Mouse (Mus musculus) testis, postnatal 14 days (tissue): Measurements from ENCODE around the gene Isg20l2.
A peak's percentile ranks its signal among the peaks of the same experiment; 100 is the strongest.

Experiments
- DNase-seq: peaks from one replicate; pipeline ENCODE4 v3.0.0; 2021; ENCODE audit warnings: low spot score

Isg20l2 gene

DNA sequence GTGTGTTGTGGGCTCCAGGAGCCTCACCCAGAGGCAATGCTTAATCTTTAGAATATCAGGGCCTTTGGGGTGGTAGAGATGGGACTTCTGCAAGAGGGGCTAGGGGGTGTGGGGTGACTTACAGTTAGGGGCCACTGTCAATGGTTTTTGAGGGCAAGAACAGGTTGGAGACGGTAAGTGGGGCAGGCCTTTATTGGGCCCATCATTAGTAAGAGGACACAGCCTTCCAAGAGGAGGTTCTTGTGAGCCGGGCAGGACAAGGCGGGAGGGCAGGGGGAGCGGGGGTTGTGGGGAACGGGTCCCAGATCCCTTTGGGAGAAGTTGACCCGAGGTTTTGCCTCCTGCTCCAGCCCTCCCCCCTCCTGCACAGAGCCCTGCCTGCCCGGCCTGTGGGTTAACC, 16.6 kb upstream of the Isg20l2 start:
- DNase-seq, result no peak

- DNase-seq, result no peak
Observed at GRCm38 (mm10) chr3:87913891-87914290, 16.2 kb upstream of the Isg20l2 start.

- no peak for DNase-seq
Observed at GRCm38 (mm10) chr3:87916990-87917389, 13.1 kb upstream of the Isg20l2 start.

DNA sequence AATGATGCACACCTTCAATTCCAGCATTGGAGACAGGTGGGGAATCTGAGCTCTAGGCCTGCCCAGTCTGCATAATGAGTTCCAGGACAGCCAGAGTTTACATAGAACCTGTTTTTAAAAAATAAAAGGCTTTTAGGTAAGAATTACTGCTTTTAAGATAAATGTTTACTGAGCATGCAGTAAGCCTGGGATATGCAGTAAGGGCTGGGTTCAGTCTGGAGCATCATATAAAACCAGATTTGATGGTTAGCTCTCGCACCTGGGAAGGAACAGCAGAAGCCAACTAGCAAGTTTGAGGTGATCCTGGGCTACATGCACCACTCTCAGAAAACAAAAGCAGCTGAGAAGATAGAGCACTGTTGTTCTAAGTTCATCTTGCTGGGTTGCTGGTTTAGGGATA, 11.6 kb upstream of the Isg20l2 start:
- no peak for DNase-seq

DNA sequence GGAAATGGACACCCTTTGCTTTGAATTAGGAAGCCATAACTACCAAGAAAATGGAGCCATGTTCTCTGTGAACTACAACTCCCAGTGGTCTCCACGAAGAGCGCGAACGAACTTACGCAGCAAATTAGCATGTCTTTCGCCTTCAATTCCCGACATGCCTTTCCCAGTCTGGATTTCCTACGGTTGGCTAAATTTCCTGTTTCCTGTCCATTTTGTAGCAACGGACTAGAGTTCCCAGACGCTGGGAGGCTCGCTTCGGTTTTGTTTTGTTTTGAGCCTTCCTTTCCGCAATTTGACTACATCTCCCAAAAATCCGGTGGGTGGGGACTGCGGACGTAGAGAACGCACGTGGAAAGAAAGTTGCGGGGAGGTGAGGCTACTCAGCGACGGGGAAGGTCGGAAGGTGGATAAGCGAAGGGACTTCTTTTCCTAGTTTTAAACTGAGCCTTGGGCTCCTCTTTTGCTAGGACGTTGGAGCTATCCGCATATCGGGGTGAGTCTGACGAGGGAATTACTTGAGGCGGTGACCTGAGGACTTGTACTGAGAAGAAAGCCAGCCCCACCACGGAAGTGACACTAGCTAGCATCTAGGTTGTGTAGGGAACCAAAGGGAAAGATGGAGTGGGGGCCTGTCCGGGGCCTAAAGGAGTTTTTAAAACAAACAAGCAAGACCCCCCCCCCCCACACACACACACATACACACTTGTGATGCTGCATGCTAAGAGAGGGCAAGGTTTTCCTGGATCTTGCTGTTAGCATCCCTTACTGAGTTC, 10.6 kb upstream of the Isg20l2 start, which contains the start of gene Mrpl24:
Mrpl24 (plus strand) TSS at position 171 of the 773 bp plus-strand sequence.
- DNase-seq, result peak; percentile 87

GRCm38 (mm10) chr3:87920270-87920943, 9.7 kb upstream of the Isg20l2 start:
- no peak for DNase-seq

DNA sequence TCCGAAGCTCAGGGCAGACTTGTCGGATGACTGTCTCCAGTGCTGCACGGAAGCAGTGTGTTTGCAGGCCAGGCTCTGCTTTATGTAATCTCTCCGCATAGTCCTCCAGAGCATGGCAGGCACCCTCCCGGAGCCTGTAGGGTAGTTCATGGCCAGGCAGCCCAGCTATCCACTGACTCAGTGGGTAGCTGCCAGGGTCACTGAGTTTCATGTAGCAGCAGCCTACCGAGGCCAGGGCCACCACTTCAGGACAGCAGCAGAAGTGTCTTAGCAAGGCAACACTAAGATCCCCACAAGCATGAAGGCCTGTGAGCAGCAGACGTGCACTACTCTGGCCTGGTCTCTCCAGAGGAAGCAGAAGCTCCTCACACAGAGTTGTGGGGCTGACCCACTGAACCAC, 5.1 kb upstream of the Isg20l2 start:
- no peak for DNase-seq

- no peak for DNase-seq
Observed at GRCm38 (mm10) chr3:87927452-87927851, 2.7 kb upstream of the Isg20l2 start.

GRCm38 (mm10) chr3:87929341-87930077, 605 bp upstream of the Isg20l2 start:
- no peak for DNase-seq

GRCm38 (mm10) chr3:87934026-87934425, 3.9 kb downstream of the Isg20l2 start:
- no peak for DNase-seq

- no peak for DNase-seq
Observed at GRCm38 (mm10) chr3:87934501-87934900, 4.4 kb downstream of the Isg20l2 start.

GRCm38 (mm10) chr3:87935201-87935600, 5.1 kb downstream of the Isg20l2 start:
- no peak for DNase-seq

GRCm38 (mm10) chr3:87935776-87936175, 5.7 kb downstream of the Isg20l2 start:
- no peak for DNase-seq

DNA sequence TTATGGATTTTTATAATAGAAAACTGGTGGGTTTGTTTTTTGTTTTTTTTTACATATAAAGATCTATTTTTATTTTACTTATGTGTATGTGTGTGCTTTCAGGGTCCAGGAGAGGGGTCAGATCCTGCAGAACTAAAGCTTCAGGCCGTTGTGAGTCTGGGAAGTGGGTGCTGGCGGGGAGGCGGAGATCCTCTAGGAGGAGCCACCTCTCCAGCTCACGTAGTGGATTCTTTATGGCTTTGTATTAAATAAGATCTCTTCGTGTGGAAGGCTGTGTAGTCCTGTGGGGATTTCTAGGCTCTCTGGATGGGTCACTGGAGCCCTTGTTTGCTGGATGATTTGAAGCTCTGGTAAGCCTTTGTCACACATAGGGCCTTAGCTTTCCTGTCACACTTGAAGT, 10.5 kb downstream of the Isg20l2 start:
- DNase-seq, result no peak

- no peak for DNase-seq
Observed at GRCm38 (mm10) chr3:87942471-87942870, 12.4 kb downstream of the Isg20l2 start.

GRCm38 (mm10) chr3:87943586-87943985, 13.5 kb downstream of the Isg20l2 start:
- no peak for DNase-seq

- DNase-seq, result no peak
Observed at GRCm38 (mm10) chr3:87944838-87945600, 14.9 kb downstream of the Isg20l2 start.

DNA sequence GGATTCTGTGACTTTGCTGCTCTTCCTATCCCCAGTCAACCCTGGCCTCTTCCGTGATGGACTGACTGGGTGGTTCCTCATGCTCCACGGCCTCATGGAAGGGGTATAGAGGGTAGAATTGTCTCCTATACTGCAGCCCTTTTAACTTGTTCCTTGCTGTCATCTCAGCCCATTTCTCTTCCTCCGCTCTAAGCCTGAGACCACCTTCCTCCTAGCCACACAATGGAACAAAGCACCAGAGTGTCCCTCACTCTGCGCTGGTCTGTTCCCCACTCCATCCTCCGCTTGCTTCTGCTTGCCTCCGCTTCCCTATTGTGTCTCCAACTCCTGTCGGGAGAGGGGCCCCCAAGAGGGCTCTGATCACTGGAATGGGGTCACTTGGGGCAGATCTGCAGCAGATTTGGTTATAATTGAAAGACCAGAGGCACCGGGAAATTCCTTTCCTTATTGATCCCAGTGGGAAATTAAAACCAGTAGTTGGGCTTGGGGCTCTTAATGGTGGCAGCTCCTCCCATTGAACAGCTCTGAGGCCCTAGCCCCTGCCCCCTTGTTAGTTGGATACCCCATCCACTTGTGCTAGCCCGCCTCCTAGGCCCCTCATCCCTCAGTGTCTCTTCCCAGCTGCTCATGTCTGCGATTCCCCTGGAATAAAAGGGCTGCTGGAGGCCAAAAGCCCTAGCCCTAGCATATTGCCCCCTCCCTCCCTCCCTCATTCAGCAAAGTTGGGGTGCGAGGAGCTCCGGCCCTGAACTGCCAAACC, 15.8 kb downstream of the Isg20l2 start:
- DNase-seq, result no peak

GRCm38 (mm10) chr3:87946541-87946860, 16.4 kb downstream of the Isg20l2 start:
- no peak for DNase-seq

DNA sequence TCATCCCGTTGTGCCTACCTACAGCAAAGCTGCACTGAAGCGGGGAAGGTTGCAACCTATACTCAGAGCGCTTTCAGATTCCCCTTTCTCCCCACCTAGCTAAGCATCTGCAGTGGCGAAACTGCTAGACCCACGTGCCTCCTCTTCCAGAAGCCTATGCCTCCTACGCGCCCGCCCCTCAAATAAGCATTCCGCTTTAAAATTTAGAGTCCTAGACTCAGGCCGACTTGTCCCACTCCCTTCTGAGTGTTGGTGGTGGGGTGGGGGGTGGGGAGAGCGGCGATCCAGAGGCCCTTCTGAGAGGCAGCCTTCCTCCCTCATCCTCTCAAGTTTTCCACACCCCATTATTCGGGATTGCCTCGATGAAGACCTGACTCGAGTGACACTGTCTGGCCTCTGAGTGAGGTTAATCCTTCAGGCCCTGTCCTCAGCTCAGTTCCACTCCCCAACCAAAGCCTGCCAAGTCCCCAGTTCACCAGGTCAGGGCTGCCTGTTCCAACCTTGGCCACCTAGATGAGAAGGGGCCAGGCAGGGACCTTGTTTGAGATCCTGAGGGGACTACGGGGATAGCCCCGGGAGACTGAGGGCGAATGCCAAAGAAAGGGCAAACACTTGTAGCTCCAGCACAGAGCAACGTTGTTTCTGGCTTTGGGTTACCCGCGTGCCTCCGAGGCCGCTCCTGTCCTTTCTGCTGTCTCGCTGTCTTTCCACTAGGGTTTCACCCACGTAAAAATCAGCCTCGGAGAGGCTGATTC, 17.1 kb downstream of the Isg20l2 start:
- no peak for DNase-seq

GRCm38 (mm10) chr3:87947811-87948199, 17.7 kb downstream of the Isg20l2 start:
- no peak for DNase-seq
